Mouse (Mus musculus) frontal cortex, postnatal 25 days (tissue): Measurements from ENCODE around the gene Vangl1.

ENCODE experiments used
- DNase-seq, 2 experiments: peaks; one replicate each; pipeline ENCODE4 v3.0.0; 2022; ENCODE audit warnings: low spot score in 2 of 2

Vangl1 gene

GRCm38 (mm10) chr3:102143536-102143935 lies 61.0 kb downstream of the Vangl1 start:
- no peak for DNase-seq

- DNase-seq = no peak
These were observed 61.5 kb downstream of the Vangl1 start for GRCm38 (mm10) chr3:102142947-102143346.

- DNase-seq = no peak
These were observed 62.6 kb downstream of the Vangl1 start for GRCm38 (mm10) chr3:102141893-102142292.

GRCm38 (mm10) chr3:102141451-102141850 lies 63.0 kb downstream of the Vangl1 start:
- no peak for DNase-seq

- no peak for DNase-seq
These were observed 63.9 kb downstream of the Vangl1 start for GRCm38 (mm10) chr3:102140606-102141005.

- no peak for DNase-seq
These were observed 65.6 kb downstream of the Vangl1 start for GRCm38 (mm10) chr3:102138899-102139298.

- DNase-seq = no peak
These were observed 67.3 kb downstream of the Vangl1 start for GRCm38 (mm10) chr3:102137158-102137557.

GRCm38 (mm10) chr3:102135389-102136113 lies 68.9 kb downstream of the Vangl1 start:
- no peak for DNase-seq

- DNase-seq = no peak
These were observed 72.7 kb downstream of the Vangl1 start for GRCm38 (mm10) chr3:102131627-102132324.

- DNase-seq = no peak
These were observed 74.0 kb downstream of the Vangl1 start for GRCm38 (mm10) chr3:102130478-102130877.

- no peak for DNase-seq
These were observed 76.3 kb downstream of the Vangl1 start for GRCm38 (mm10) chr3:102128242-102128641.

- no peak for DNase-seq
These were observed 77.4 kb downstream of the Vangl1 start for GRCm38 (mm10) chr3:102127114-102127513.

- DNase-seq = no peak
These were observed 78.9 kb downstream of the Vangl1 start for GRCm38 (mm10) chr3:102125546-102125945.

- DNase-seq = no peak
These were observed 80.8 kb downstream of the Vangl1 start for GRCm38 (mm10) chr3:102123654-102124053.

GRCm38 (mm10) chr3:102122046-102122445 lies 82.4 kb downstream of the Vangl1 start:
- no peak for DNase-seq

GRCm38 (mm10) chr3:102120947-102121346 lies 83.5 kb downstream of the Vangl1 start:
- DNase-seq = no peak

- DNase-seq = no peak
These were observed 92.4 kb downstream of the Vangl1 start for GRCm38 (mm10) chr3:102111979-102112599.

- no peak for DNase-seq
These were observed 96.3 kb downstream of the Vangl1 start for GRCm38 (mm10) chr3:102108201-102108600.

- DNase-seq = no peak
These were observed 100.5 kb downstream of the Vangl1 start for GRCm38 (mm10) chr3:102103811-102104565.
